Mouse (Mus musculus) embryo, embryonic 11 days (tissue): ENCODE measurements around the gene Mlip.
"Not testable (repeated sequence)": the region's sequence is repeated elsewhere in the genome, so short reads cannot be mapped to it uniquely, and the experiment has no call there.

Source experiments
- DNase-seq: peaks from one replicate; pipeline ENCODE4 v3.0.0-alpha.2; 2015

Mlip gene

DNA sequence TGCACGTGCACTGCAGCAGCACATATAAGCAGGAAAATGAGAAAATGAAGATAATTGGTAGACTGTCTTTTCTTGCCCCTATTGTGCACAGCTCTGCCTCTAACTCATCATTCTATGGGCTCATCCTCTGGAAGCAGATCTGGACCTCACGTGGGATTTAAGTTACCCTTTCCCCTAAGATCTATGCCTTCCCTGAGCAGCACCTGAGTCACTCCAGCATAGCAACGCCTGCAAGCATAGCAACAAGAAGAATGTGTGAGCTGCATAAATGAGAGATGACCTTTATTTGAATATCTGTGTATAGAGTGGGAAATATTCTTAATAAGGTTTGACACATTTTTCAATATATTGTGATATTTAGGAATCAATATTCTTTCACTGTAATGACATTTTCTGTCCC lies 176.9 kb downstream of the Mlip start:
- DNase-seq, result no peak

GRCm38 (mm10) chr9:77172044-77172443 lies 180.7 kb downstream of the Mlip start:
- DNase-seq, result no peak

DNA sequence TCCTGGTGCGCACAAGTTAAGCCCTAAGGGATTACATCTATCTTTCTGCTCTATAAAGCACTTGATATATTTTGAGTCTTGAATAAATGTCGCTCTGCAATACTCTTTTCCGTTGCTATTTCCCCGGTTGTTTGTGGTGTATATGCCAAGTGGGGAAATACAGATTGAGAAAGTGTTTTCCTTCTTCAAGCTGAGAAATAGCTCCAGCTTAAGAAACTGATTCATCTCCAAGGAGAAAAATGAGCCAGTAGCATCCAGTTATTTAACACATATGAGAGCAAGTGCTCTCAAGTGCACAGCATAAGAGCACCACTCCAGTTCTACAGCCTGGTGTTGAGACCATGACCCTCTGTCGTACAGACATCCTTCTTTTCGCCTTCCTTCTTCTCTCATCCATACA lies 186.9 kb downstream of the Mlip start:
- DNase-seq, result no peak

DNA sequence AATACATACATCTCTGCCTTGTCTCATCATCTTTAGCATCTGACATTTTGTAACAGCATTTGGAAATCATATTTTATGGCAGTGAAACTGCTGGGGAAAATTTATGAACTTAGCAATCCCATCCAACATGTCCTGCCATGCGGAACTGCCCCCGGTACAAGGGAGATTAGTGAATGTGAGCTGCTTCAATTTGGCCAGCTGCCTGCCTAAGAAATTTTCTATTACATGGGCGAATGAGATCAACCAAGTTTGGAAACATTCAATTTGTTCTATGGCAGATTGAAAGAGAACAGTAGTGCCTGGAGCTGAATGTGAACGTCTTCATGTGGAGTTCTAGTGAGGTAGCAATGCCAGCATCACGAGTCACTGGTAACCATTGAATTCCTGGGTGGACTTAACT lies 191.0 kb downstream of the Mlip start:
- DNase-seq, result peak; percentile 8

DNA sequence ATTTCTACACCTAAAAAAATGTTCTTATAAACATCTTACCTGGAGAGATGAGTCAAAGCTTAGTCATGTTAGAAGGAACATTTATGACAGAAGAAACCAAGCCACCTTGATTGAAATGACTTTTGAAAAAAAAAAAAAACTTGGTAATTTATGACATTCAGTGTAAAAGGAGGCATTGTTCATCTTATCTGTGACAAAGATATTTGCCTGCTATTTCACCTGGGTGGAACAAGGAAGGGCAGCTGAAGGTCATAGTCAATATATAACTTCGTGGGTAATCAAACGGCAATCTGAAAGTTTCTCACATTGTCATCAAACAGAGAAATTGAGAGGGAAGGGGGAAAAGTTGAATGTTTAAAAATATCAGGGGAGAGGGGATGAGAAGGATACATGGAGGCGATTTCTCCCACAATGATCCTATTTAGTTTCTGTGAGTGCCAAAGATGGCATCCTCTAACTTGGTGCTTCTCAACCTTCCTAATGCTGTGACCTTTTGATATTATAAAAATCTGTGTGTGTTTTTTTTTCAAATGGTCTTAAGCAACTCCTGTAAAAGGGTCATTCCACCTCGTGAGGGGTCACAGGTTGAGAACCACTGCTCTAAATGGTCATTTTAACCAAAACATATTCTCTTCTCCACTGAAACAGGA lies 192.4 kb downstream of the Mlip start:
- DNase-seq, result no peak

- no peak for DNase-seq
These were observed 204.1 kb downstream of the Mlip start for GRCm38 (mm10) chr9:77148518-77149257.

DNA sequence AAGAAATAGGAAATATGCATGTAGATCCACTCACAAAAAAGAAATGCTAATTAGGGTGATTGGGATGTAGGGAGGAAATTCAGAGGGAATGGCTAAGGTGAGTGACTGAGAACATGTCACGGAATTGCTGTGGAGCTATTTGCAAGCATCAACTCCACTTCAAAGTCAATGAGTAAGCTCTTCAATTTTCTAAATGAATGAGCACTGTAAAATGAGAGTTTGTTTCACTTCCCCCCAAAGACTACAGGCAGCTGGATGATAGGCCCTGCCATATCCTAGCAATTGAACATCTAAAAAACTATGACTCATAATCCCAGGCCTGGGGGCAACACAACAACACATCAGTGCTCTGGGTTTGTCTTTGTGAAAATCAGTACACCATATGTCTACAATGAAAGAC lies 233.0 kb downstream of the Mlip start:
- DNase-seq, result no peak

DNA sequence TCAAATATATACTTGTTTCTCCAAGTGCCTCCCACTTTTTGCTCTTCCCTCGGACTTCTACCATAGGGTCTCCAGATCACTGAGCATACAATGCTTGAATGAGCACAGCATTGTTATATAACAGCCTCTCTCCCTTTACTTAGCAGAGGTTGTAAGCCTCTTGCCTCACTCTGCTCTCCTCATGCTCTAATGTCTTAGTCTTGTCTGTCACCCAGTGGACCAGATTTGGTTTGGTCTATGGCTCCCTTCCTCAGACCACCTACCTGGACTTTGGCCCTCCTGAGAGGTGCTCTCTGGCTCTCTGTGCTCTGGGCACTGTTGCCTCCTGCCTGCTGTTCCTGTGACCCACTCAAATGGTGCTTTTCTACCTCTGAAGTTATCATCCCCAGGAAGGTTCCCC lies 255.9 kb downstream of the Mlip start:
- DNase-seq, result no peak

DNA sequence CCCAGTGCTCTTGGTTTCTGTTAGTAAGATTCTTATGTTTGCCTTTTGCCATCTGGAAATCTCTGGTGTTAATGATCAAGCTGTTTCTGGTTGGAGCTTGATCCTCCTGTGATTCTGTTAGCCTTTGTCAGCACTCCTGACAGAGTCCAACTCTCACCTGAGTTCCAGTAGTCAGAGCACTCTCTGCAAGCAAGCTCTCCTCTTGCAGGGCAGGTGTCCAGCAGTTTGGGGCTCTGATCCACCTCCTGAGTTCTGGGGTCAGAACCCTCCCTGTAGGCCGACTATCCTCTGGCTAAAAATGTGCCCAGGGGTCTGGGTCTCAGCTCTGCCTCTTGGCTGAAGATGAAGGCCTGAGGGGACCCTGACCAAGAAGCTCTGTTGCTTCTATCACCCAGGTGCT lies 269.5 kb downstream of the Mlip start:
- DNase-seq, result not testable (repeated sequence)

GRCm38 (mm10) chr9:77071676-77072075 lies 281.1 kb downstream of the Mlip start:
- DNase-seq, result no peak

DNA sequence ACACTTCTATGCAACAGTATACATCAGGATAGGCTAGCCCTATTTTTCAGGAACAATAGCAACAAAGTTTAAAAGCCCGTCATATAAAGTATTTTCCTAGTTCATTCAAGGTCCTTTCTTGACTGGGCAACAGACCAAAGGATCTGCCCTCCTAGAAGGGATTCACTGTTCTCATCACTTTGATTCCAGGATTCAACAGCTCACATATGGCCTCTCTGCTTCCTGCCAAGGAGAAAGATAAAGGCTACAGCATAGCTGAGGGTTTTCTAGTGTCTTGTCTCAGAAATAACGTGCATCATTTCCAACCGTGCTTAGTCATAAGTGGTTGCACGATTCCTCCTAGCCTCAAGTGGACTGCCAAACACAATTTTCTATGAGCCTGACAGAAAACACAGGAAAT lies 296.2 kb downstream of the Mlip start:
- no peak for DNase-seq

DNA sequence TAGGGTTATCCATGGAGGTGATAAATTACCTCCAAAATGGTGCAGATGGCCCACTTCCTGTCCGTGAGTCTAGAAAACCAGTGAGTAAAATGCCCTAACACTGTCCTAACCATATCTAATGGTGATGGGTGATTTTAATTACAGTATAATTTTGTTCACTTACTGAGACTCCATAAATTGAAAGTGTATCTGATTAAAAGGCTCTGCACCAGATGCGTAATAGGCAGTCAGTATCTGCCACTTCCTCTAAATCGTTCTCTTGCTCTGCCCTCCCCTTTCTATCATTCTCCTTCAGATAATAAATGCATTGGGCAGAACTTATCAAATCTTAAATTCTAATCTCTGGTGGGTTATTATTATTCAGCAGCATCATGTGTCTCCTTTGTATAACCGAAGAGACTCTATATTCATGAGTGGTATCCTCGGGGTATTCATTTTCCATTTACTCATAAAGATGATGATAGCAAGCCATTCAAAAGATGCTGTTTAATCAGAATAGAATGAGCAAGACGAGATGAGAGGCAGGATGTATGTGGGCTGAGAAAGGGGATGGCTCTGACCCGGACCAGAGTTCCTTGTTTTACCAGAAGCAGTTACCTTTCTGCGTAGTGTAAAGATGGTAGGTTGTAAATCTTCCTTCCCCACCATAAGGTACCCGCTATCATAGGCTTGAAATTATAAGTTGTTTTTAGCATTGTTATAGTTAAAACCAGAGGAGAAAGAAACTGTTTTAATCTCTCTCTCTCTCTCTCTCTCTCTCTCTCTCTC lies 298.2 kb downstream of the Mlip start:
- no peak for DNase-seq
